Mouse (Mus musculus): ENCODE results near the gene Nampt. TPM values are rescaled to one million over a fixed set of nuclear protein-coding genes. Genes with fewer than 3 reads are reported as not detected.

Nampt gene
- polyA plus RNA-seq, 1 experiment from 2014 or later: 32.3 TPM

- 90% methylated on average over 6 of the region's 6 CpGs for WGBS
- no peaks in the 10 kb centered on the region for H3K27me3 ChIP-seq (replicated peaks; ENCODE audit: control insufficient read depth, insufficient read depth, low read length)
- H3K4me1 ChIP-seq (ENCODE audit: control insufficient read depth, insufficient read depth, low read depth, low read length): no peaks in the 10 kb centered on the region
- H3K36me3 ChIP-seq (ENCODE audit: control insufficient read depth, insufficient read depth, low read length): peaks cover 11% of the 10 kb centered on the region
- H3K9ac ChIP-seq (ENCODE audit: low read depth, low read length): no peak overlapping the region
- ATAC-seq: no peak
- no peak overlapping the region for H3K4me3 ChIP-seq (ENCODE audit: low read length)
- no peak overlapping the region for H3K27ac ChIP-seq (ENCODE audit: low read depth, low read length)
- no peak overlapping the region for H3K4me2 ChIP-seq (ENCODE audit: low read length)
- no peaks in the 10 kb centered on the region for H3K9me3 ChIP-seq (ENCODE audit: control insufficient read depth, low read length)
These were observed 15.4 kb downstream of the Nampt start for GRCm38 (mm10) chr12:32834781-32835180.

GRCm38 (mm10) chr12:32835235-32835634 lies 15.9 kb downstream of the Nampt start:
- Histone ChIP-seq H3K9me3 (ENCODE audit: control insufficient read depth, low read length) (no peaks in the 10 kb centered on the region), H3K4me1 (ENCODE audit: control insufficient read depth, insufficient read depth, low read depth, low read length) (no peaks in the 10 kb centered on the region), H3K27ac (ENCODE audit: low read depth, low read length) (no peak overlapping the region), H3K36me3 (ENCODE audit: control insufficient read depth, insufficient read depth, low read length) (peaks cover 11% of the 10 kb centered on the region), H3K9ac (ENCODE audit: low read depth, low read length) (no peak overlapping the region), H3K4me3 (ENCODE audit: low read length) (no peak overlapping the region), H3K4me2 (ENCODE audit: low read length) (no peak overlapping the region), H3K27me3 (replicated peaks; ENCODE audit: control insufficient read depth, insufficient read depth, low read length) (no peaks in the 10 kb centered on the region)
- WGBS: 62% methylated on average over 4 of the region's 4 CpGs
- no peak for ATAC-seq

GRCm38 (mm10) chr12:32838406-32838805 lies 19.1 kb downstream of the Nampt start:
- no peak overlapping the region for H3K27ac ChIP-seq (ENCODE audit: low read depth, low read length)
- no peak overlapping the region for H3K9ac ChIP-seq (ENCODE audit: low read depth, low read length)
- H3K4me2 ChIP-seq (ENCODE audit: low read length): no peak overlapping the region
- no peak for ATAC-seq
- H3K9me3 ChIP-seq (ENCODE audit: control insufficient read depth, low read length): no peaks in the 10 kb centered on the region
- peaks cover 19% of the 10 kb centered on the region for H3K36me3 ChIP-seq (ENCODE audit: control insufficient read depth, insufficient read depth, low read length)
- no peaks in the 10 kb centered on the region for H3K27me3 ChIP-seq (replicated peaks; ENCODE audit: control insufficient read depth, insufficient read depth, low read length)
- no peaks in the 10 kb centered on the region for H3K4me1 ChIP-seq (ENCODE audit: control insufficient read depth, insufficient read depth, low read depth, low read length)
- no peak overlapping the region for H3K4me3 ChIP-seq (ENCODE audit: low read length)
- 93% methylated on average over 4 of the region's 4 CpGs for WGBS

- no peak for ATAC-seq
These were observed 19.6 kb downstream of the Nampt start for GRCm38 (mm10) chr12:32838954-32839353.

GRCm38 (mm10) chr12:32841442-32841900 lies 22.1 kb downstream of the Nampt start:
- 62% methylated on average over 7 of the region's 7 CpGs for WGBS
- Histone ChIP-seq H3K4me2 (ENCODE audit: low read length) (no peak overlapping the region), H3K9me3 (ENCODE audit: control insufficient read depth, low read length) (no peaks in the 10 kb centered on the region), H3K4me3 (ENCODE audit: low read length) (no peak overlapping the region), H3K27ac (ENCODE audit: low read depth, low read length) (no peak overlapping the region), H3K4me1 (ENCODE audit: control insufficient read depth, insufficient read depth, low read depth, low read length) (no peaks in the 10 kb centered on the region), H3K9ac (ENCODE audit: low read depth, low read length) (no peak overlapping the region), H3K27me3 (replicated peaks; ENCODE audit: control insufficient read depth, insufficient read depth, low read length) (no peaks in the 10 kb centered on the region), H3K36me3 (ENCODE audit: control insufficient read depth, insufficient read depth, low read length) (peaks cover 21% of the 10 kb centered on the region)
- no peak for ATAC-seq

More at GRCm38 (mm10) chr12:32838954-32839353, 19.6 kb downstream of the Nampt start:
- no peaks in the 10 kb centered on the region for H3K27me3 ChIP-seq (replicated peaks; ENCODE audit: control insufficient read depth, insufficient read depth, low read length)
- WGBS: 94% methylated on average over 9 of the region's 9 CpGs
- no peak overlapping the region for H3K4me2 ChIP-seq (ENCODE audit: low read length)
- no peak overlapping the region for H3K27ac ChIP-seq (ENCODE audit: low read depth, low read length)
- H3K9me3 ChIP-seq (ENCODE audit: control insufficient read depth, low read length): no peaks in the 10 kb centered on the region
- no peaks in the 10 kb centered on the region for H3K4me1 ChIP-seq (ENCODE audit: control insufficient read depth, insufficient read depth, low read depth, low read length)
- H3K4me3 ChIP-seq (ENCODE audit: low read length): no peak overlapping the region
- peaks cover 17% of the 10 kb centered on the region for H3K36me3 ChIP-seq (ENCODE audit: control insufficient read depth, insufficient read depth, low read length)
- no peak overlapping the region for H3K9ac ChIP-seq (ENCODE audit: low read depth, low read length)

- Histone ChIP-seq H3K36me3 (ENCODE audit: control insufficient read depth, insufficient read depth, low read length) (peaks cover 38% of the 10 kb centered on the region), H3K4me1 (ENCODE audit: control insufficient read depth, insufficient read depth, low read depth, low read length) (no peaks in the 10 kb centered on the region), H3K9me3 (ENCODE audit: control insufficient read depth, low read length) (no peaks in the 10 kb centered on the region), H3K27ac (ENCODE audit: low read depth, low read length) (no peak overlapping the region), H3K4me3 (ENCODE audit: low read length) (no peak overlapping the region), H3K4me2 (ENCODE audit: low read length) (no peak overlapping the region), H3K9ac (ENCODE audit: low read depth, low read length) (no peak overlapping the region), H3K27me3 (replicated peaks; ENCODE audit: control insufficient read depth, insufficient read depth, low read length) (no peaks in the 10 kb centered on the region)
- WGBS: 92% methylated on average over 8 of the region's 8 CpGs
- ATAC-seq: no peak
These were observed 27.0 kb downstream of the Nampt start for GRCm38 (mm10) chr12:32846325-32846724.

GRCm38 (mm10) chr12:32853757-32854156 lies 34.4 kb downstream of the Nampt start:
- no peaks in the 10 kb centered on the region for H3K27me3 ChIP-seq (replicated peaks; ENCODE audit: control insufficient read depth, insufficient read depth, low read length)
- no peak overlapping the region for H3K27ac ChIP-seq (ENCODE audit: low read depth, low read length)
- no peak overlapping the region for H3K9ac ChIP-seq (ENCODE audit: low read depth, low read length)
- no peak overlapping the region for H3K4me3 ChIP-seq (ENCODE audit: low read length)
- no peak overlapping the region for H3K4me2 ChIP-seq (ENCODE audit: low read length)
- peaks cover 11% of the 10 kb centered on the region for H3K36me3 ChIP-seq (ENCODE audit: control insufficient read depth, insufficient read depth, low read length)
- 95% methylated on average over 5 of the region's 5 CpGs for WGBS
- H3K9me3 ChIP-seq (ENCODE audit: control insufficient read depth, low read length): no peaks in the 10 kb centered on the region
- no peak for ATAC-seq
- H3K4me1 ChIP-seq (ENCODE audit: control insufficient read depth, insufficient read depth, low read depth, low read length): no peaks in the 10 kb centered on the region

- WGBS: 86% methylated on average over 6 of the region's 6 CpGs
These were observed 35.5 kb downstream of the Nampt start for GRCm38 (mm10) chr12:32854866-32855265.

GRCm38 (mm10) chr12:32855398-32855797 lies 36.1 kb downstream of the Nampt start:
- Histone ChIP-seq H3K27ac (ENCODE audit: low read depth, low read length) (no peak overlapping the region), H3K9ac (ENCODE audit: low read depth, low read length) (no peak overlapping the region), H3K9me3 (ENCODE audit: control insufficient read depth, low read length) (no peaks in the 10 kb centered on the region), H3K36me3 (ENCODE audit: control insufficient read depth, insufficient read depth, low read length) (peaks cover 5% of the 10 kb centered on the region; the same call in 1 of the 2 replicates), H3K4me1 (ENCODE audit: control insufficient read depth, insufficient read depth, low read depth, low read length) (no peaks in the 10 kb centered on the region), H3K4me2 (ENCODE audit: low read length) (no peak overlapping the region), H3K27me3 (replicated peaks; ENCODE audit: control insufficient read depth, insufficient read depth, low read length) (no peaks in the 10 kb centered on the region), H3K4me3 (ENCODE audit: low read length) (no peak overlapping the region)
- ATAC-seq: no peak
- 83% methylated on average over 4 of the region's 4 CpGs for WGBS

More at GRCm38 (mm10) chr12:32854866-32855265, 35.5 kb downstream of the Nampt start:
- Histone ChIP-seq H3K27me3 (replicated peaks; ENCODE audit: control insufficient read depth, insufficient read depth, low read length) (no peaks in the 10 kb centered on the region), H3K4me3 (ENCODE audit: low read length) (no peak overlapping the region), H3K4me2 (ENCODE audit: low read length) (no peak overlapping the region), H3K9ac (ENCODE audit: low read depth, low read length) (no peak overlapping the region), H3K4me1 (ENCODE audit: control insufficient read depth, insufficient read depth, low read depth, low read length) (no peaks in the 10 kb centered on the region), H3K27ac (ENCODE audit: low read depth, low read length) (no peak overlapping the region), H3K36me3 (ENCODE audit: control insufficient read depth, insufficient read depth, low read length) (peaks cover 8% of the 10 kb centered on the region; the same call in 1 of the 2 replicates), H3K9me3 (ENCODE audit: control insufficient read depth, low read length) (no peaks in the 10 kb centered on the region)
- no peak for ATAC-seq

Measured in hindbrain, embryonic 16.5 days (tissue).